ENCODE assay signal across 8 mouse cellular contexts in genomic region chr10:67538106-67538505, GRCm38 (mm10). TPM values are rescaled to one million over a fixed set of nuclear protein-coding genes. Genes with fewer than 3 reads are reported as not detected.
DNase-seq lines count a peak whose midpoint lies in the region; ATAC-seq and TF ChIP-seq lines count a peak whose summit lies in the region.

No protein-coding gene starts in this region.

- no peak for DNase-seq in CH12.LX (ENCODE audit: extremely low read depth)
- no peak for DNase-seq in midbrain, postnatal 0 days (ENCODE audit: low spot score)
- DNase-seq in urinary bladder, postnatal 10 days (ENCODE audit: low spot score), result no peak

- peaks cover 90% of the 10 kb centered on the region for H3K27me3 ChIP-seq in erythroblast, embryonic 14.5 days (ENCODE audit: control insufficient read depth)
- H3K27me3 ChIP-seq in CH12.LX (replicated peaks), result peaks cover 10% of the 10 kb centered on the region
- peaks cover 99% of the 10 kb centered on the region for H3K27me3 ChIP-seq in forebrain, embryonic 13.5 days
- H3K27me3 ChIP-seq in kidney, embryonic 16.5 days (ENCODE audit: insufficient read depth, low read length), result peaks cover 69% of the 10 kb centered on the region
- H3K27me3 ChIP-seq in midbrain, postnatal 0 days (ENCODE audit: insufficient read depth, low read length), result peaks cover 66% of the 10 kb centered on the region

- dilution Hi-C loops in CH12.LX (cut with MboI; ENCODE audit: extremely low pct_ligation_motif_present, extremely low pct_unique_long_range_greater_than_20kb, low sequenced_read_pairs), result no loop called here

- H3K9ac ChIP-seq in CH12.LX (ENCODE audit: insufficient read depth, low read depth), result peak overlapping the region; percentile 36; the same call in 1 of the 2 replicates
- H3K9ac ChIP-seq in forebrain, embryonic 13.5 days, result no peak overlapping the region
- H3K9ac ChIP-seq in kidney, embryonic 16.5 days (replicated peaks; ENCODE audit: low read length), result peak overlapping the region; percentile 77; the same call in 1 of the 2 replicates
- no peak overlapping the region for H3K9ac ChIP-seq in midbrain, postnatal 0 days (replicated peaks; ENCODE audit: low read length, poor library complexity, severe bottlenecking)

- WGBS in forebrain, embryonic 13.5 days, result 1% methylated on average over 19 of the region's 19 CpGs
- WGBS in kidney, embryonic 16.5 days, result under 1% methylated on average over 19 of the region's 19 CpGs
- WGBS in midbrain, postnatal 0 days, result 2% methylated on average over 16 of the region's 19 CpGs

- TF ChIP-seq CTCF in CH12.LX (conservative IDR thresholded peaks at IDR 0.05 in 1 of 2, IDR thresholded peaks at IDR 0.05 in 1 of 2; ENCODE audit: low read depth in 2 of 2, low read length in 2 of 2), result no peak
- TF ChIP-seq CTCF in midbrain, postnatal 0 days (IDR thresholded peaks at IDR 0.05), result no peak

- peaks cover 6% of the 10 kb centered on the region; the same call in 1 of the 2 replicates for H3K9me3 ChIP-seq in erythroblast, embryonic 14.5 days (ENCODE audit: control insufficient read depth, low read length)
- H3K9me3 ChIP-seq in CH12.LX (replicated peaks; ENCODE audit: low read length), result peaks cover 8% of the 10 kb centered on the region
- H3K9me3 ChIP-seq in forebrain, embryonic 13.5 days (replicated peaks), result no peaks in the 10 kb centered on the region
- no peaks in the 10 kb centered on the region for H3K9me3 ChIP-seq in kidney, embryonic 16.5 days (ENCODE audit: low read length)
- no peaks in the 10 kb centered on the region for H3K9me3 ChIP-seq in midbrain, postnatal 0 days (ENCODE audit: low read length)

- peak overlapping the region; percentile 65 for H3K4me3 ChIP-seq in erythroblast, embryonic 14.5 days (replicated peaks)
- H3K4me3 ChIP-seq in CH12.LX (replicated peaks in 1 of 3; ENCODE audit: low read depth in 2 of 3, low read length in 2 of 3, poor library complexity in 1 of 3), result peak overlapping the region; percentile 42 to 54 (median 54)
- H3K4me3 ChIP-seq in forebrain, embryonic 13.5 days, result peak overlapping the region; percentile 53
- peak overlapping the region; percentile 77 for H3K4me3 ChIP-seq in kidney, embryonic 16.5 days (ENCODE audit: low read length)
- peak overlapping the region; percentile 52 for H3K4me3 ChIP-seq in midbrain, postnatal 0 days (ENCODE audit: low read depth, low read length)

- ATAC-seq in erythroblast, adult 5-6 weeks (replicated peaks; ENCODE audit: low FRiP score, poor library complexity, severe bottlenecking), result no peak
- no peak for ATAC-seq in forebrain, embryonic 13.5 days
- no peak for ATAC-seq in kidney, embryonic 16.5 days (ENCODE audit: low FRiP score, low TSS enrichment)
- no peak for ATAC-seq in midbrain, postnatal 0 days (ENCODE audit: low FRiP score)
- no peak for ATAC-seq in megakaryocyte progenitor cell, adult 5-6 weeks (replicated peaks; ENCODE audit: poor library complexity)

- no peak overlapping the region for H3K27ac ChIP-seq in CH12.LX (ENCODE audit: insufficient read depth, low read depth)
- H3K27ac ChIP-seq in forebrain, embryonic 13.5 days, result no peak overlapping the region
- H3K27ac ChIP-seq in kidney, embryonic 16.5 days (ENCODE audit: low read length), result no peak overlapping the region
- no peak overlapping the region for H3K27ac ChIP-seq in midbrain, postnatal 0 days (ENCODE audit: low read depth, low read length)

- no peak for TF ChIP-seq EP300 in CH12.LX (IDR thresholded peaks at IDR 0.05; ENCODE audit: low read length)

- TF ChIP-seq RAD21 in CH12.LX (IDR thresholded peaks at IDR 0.05; ENCODE audit: low read depth, low read length), result no peak

- in situ Hi-C loops in CH12.LX (cut with MboI; ENCODE audit: low pct_ligation_motif_present, low pct_unique_long_range_greater_than_20kb, low sequenced_read_pairs), result loop anchor here (25.0 kb wide), 1 partner anchor 226 kb away; no protein-coding TSS in a partner anchor

- TF ChIP-seq POLR2A in CH12.LX (IDR thresholded peaks at IDR 0.05; ENCODE audit: low read depth, low read length), result no peak

- no peaks in the 10 kb centered on the region for H3K79me2 ChIP-seq in CH12.LX (replicated peaks; ENCODE audit: control insufficient read depth, extremely low read depth, insufficient read depth, poor library complexity, severe bottlenecking)

- peaks cover 25% of the 10 kb centered on the region for H3K4me1 ChIP-seq in erythroblast, embryonic 14.5 days (ENCODE audit: control insufficient read depth)
- peaks cover 2 to 17% of the 10 kb centered on the region in 2 experiments; a peak in 3 of 4 replicates for H3K4me1 ChIP-seq in CH12.LX (ENCODE audit: control insufficient read depth in 1 of 2, insufficient read depth in 2 of 2)
- H3K4me1 ChIP-seq in forebrain, embryonic 13.5 days, result peaks cover 39% of the 10 kb centered on the region
- H3K4me1 ChIP-seq in kidney, embryonic 16.5 days (ENCODE audit: insufficient read depth, low read length), result peaks cover 41% of the 10 kb centered on the region
- H3K4me1 ChIP-seq in midbrain, postnatal 0 days (ENCODE audit: insufficient read depth, low read length), result peaks cover 19% of the 10 kb centered on the region

- H3K4me2 ChIP-seq in CH12.LX (ENCODE audit: insufficient read depth, low read depth, poor library complexity, severe bottlenecking), result peak overlapping the region; percentile 97
- peak overlapping the region; percentile 91 for H3K4me2 ChIP-seq in forebrain, embryonic 13.5 days
- peak overlapping the region; percentile 99 for H3K4me2 ChIP-seq in kidney, embryonic 16.5 days (replicated peaks; ENCODE audit: low read depth, low read length)
- peak overlapping the region; percentile 98 for H3K4me2 ChIP-seq in midbrain, postnatal 0 days (ENCODE audit: low read depth, low read length, poor library complexity, severe bottlenecking)

- H3K36me3 ChIP-seq in erythroblast, embryonic 14.5 days (ENCODE audit: control insufficient read depth), result no peaks in the 10 kb centered on the region
- peaks cover 0 to 7% of the 10 kb centered on the region in 2 experiments for H3K36me3 ChIP-seq in CH12.LX (replicated peaks in 1 of 2; ENCODE audit: control insufficient read depth in 1 of 2, insufficient read depth in 1 of 2, low read length in 1 of 2)
- H3K36me3 ChIP-seq in forebrain, embryonic 13.5 days (ENCODE audit: poor library complexity, severe bottlenecking), result 0 out of 2 replicates have a peak, but pooled peaks cover 2% of the 10 kb centered on the region
- no peaks in the 10 kb centered on the region for H3K36me3 ChIP-seq in kidney, embryonic 16.5 days (ENCODE audit: insufficient read depth, low read length)
- H3K36me3 ChIP-seq in midbrain, postnatal 0 days (ENCODE audit: insufficient read depth, low read length), result no peaks in the 10 kb centered on the region

TF ChIP-seq in CH12.LX, 34 proteins besides CTCF, POLR2A, EP300 and RAD21:
- no peak for TF ChIP-seq KAT2A (IDR thresholded peaks at IDR 0.05; ENCODE audit: insufficient replicate concordance, low read length)
- TF ChIP-seq ZKSCAN1 (IDR thresholded peaks at IDR 0.05; ENCODE audit: borderline replicate concordance, low read depth, low read length), result no peak
- no peak for TF ChIP-seq MYC (IDR thresholded peaks at IDR 0.05; ENCODE audit: low read depth, low read length)
- no peak for TF ChIP-seq BHLHE40 (IDR thresholded peaks at IDR 0.05; ENCODE audit: low read depth, low read length)
- TF ChIP-seq USF1 (IDR thresholded peaks at IDR 0.05; ENCODE audit: low read depth, low read length), result no peak
- no peak for TF ChIP-seq MXI1 (IDR thresholded peaks at IDR 0.05; ENCODE audit: low read depth, low read length)
- no peak for TF ChIP-seq SMC3 (IDR thresholded peaks at IDR 0.05; ENCODE audit: low read depth, low read length)
- TF ChIP-seq E2F4 (IDR thresholded peaks at IDR 0.05; ENCODE audit: insufficient replicate concordance, low read depth, low read length), result no peak
TF ChIP-seq in CH12.LX: peak in this region for 0.

RNA-seq across cellular contexts. Expression of gene Egr2, which starts 2.8 kb away (rescaled TPM):
- 0.12 TPM in 1 of 2 replicates, not detected in the other for polyA plus RNA-seq in erythroblast, embryonic 14.5 days (2012)
- total RNA-seq in erythroblast, adult 5-6 weeks (2015; ENCODE audit: low replicate concordance), result not detected in 2 replicates
- total RNA-seq in erythroblast, adult 5-6 weeks (2017; ENCODE audit: low replicate concordance), result 2.1 TPM in 1 of 2 replicates, not detected in the other
- total RNA-seq in CH12.LX (2012; rRNA removed), result 1.0 and 1.3 TPM in 2 replicates
- total RNA-seq in CH12.LX (2014; rRNA removed), result 4.7 and 5.7 TPM in 2 replicates
- 3.1 and 4.6 TPM in 2 replicates for polyA plus RNA-seq in CH12.LX (2012; ENCODE audit: insufficient read length, low read depth)
- 0.08 and 0.10 TPM in 2 replicates for polyA plus RNA-seq in forebrain, embryonic 13.5 days (2015; fragmentation: Nextera tagmentation; extraction: Ambion mirVana)
- 0.64 and 1.1 TPM in 2 replicates for polyA plus RNA-seq in kidney, embryonic 16.5 days (2015; fragmentation: Nextera tagmentation; extraction: Ambion mirVana)
- 0.57 and 0.60 TPM in 2 replicates for total RNA-seq in midbrain, postnatal 0 days (2014; rRNA removed)
- polyA plus RNA-seq in midbrain, postnatal 0 days (2015; fragmentation: Nextera tagmentation; extraction: Ambion mirVana), result 0.35 and 0.60 TPM in 2 replicates
- total RNA-seq in megakaryocyte progenitor cell, adult 5-6 weeks (2015), result 0.84 and 1.1 TPM in 2 replicates
- 1.9 and 2.2 TPM in 2 replicates for total RNA-seq in megakaryocyte progenitor cell, adult 5-6 weeks (2017)

RNA-seq across cellular contexts. Expression of gene Ado, which starts 10.6 kb away (rescaled TPM):
- 0.78 and 0.90 TPM in 2 replicates for polyA plus RNA-seq in erythroblast, embryonic 14.5 days (2012)
- 2.5 and 2.7 TPM in 2 replicates for total RNA-seq in erythroblast, adult 5-6 weeks (2015; ENCODE audit: low replicate concordance)
- total RNA-seq in erythroblast, adult 5-6 weeks (2017; ENCODE audit: low replicate concordance), result 4.7 and 5.2 TPM in 2 replicates
- 14.6 and 14.8 TPM in 2 replicates for total RNA-seq in CH12.LX (2012; rRNA removed)
- total RNA-seq in CH12.LX (2014; rRNA removed), result 11.2 and 12.3 TPM in 2 replicates
- 9.1 and 10.3 TPM in 2 replicates for polyA plus RNA-seq in CH12.LX (2012; ENCODE audit: insufficient read length, low read depth)
- 56.1 and 57.2 TPM in 2 replicates for polyA plus RNA-seq in forebrain, embryonic 13.5 days (2015; fragmentation: Nextera tagmentation; extraction: Ambion mirVana)
- 73.1 and 74.9 TPM in 2 replicates for polyA plus RNA-seq in kidney, embryonic 16.5 days (2015; fragmentation: Nextera tagmentation; extraction: Ambion mirVana)
- 56.2 and 58.5 TPM in 2 replicates for total RNA-seq in midbrain, postnatal 0 days (2014; rRNA removed)
- 50.9 and 53.5 TPM in 2 replicates for polyA plus RNA-seq in midbrain, postnatal 0 days (2015; fragmentation: Nextera tagmentation; extraction: Ambion mirVana)
- 15.5 and 15.9 TPM in 2 replicates for total RNA-seq in megakaryocyte progenitor cell, adult 5-6 weeks (2015)
- total RNA-seq in megakaryocyte progenitor cell, adult 5-6 weeks (2017), result 19.7 and 21.2 TPM in 2 replicates

Comparison
In these comparisons a context has a peak if more than half of its experiments do, and no peak if none do; other contexts are left out.
1. H3K9ac ChIP-seq: peak in CH12.LX (single experiment) and kidney, embryonic 16.5 days (single experiment); none in forebrain, embryonic 13.5 days (single experiment) and midbrain, postnatal 0 days (single experiment).
2. Peak in every context shown above with its lines, with median percentiles within 50 percentile points of each other: H3K4me3 ChIP-seq and H3K4me2 ChIP-seq.